Mouse (Mus musculus): ENCODE results near the gene Jade3. TPM values are rescaled to one million over a fixed set of nuclear protein-coding genes. Genes with fewer than 3 reads are reported as not detected.

Gene Jade3
- polyA plus RNA-seq, 1 experiment: 51.8 TPM

DNA sequence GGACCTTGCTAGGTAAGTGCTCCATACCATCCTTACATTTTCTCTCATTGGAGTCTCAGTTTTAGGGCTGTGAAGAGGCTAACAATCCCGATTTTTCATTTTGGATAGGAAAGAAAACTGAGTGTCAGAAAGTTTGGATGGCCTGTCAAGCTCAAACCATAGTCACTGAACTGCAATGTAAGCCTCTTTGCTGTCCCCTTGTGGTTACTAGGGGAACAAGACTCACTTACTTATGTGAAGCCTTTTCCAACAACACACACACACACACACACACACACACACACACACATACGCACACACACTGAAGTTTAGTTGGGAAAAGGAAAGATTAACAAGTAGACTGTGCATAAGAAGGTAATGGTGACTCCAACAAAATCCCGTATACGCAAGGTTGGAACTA, 21.4 kb upstream of the Jade3 start:
- Histone ChIP-seq H3K36me3 (ENCODE audit: control insufficient read depth, insufficient read depth, low read length, poor library complexity, severe bottlenecking) (no peaks in the 10 kb centered on the region), H3K4me3 (ENCODE audit: low read depth, low read length) (no peak overlapping the region), H3K27ac (ENCODE audit: insufficient read depth, low read length) (no peak overlapping the region), H3K9me3 (replicated peaks; ENCODE audit: control insufficient read depth, insufficient read depth, low read length, poor library complexity, severe bottlenecking) (no peaks in the 10 kb centered on the region), H3K9ac (ENCODE audit: low read depth, poor library complexity, severe bottlenecking) (no peak overlapping the region), H3K27me3 (ENCODE audit: control insufficient read depth, insufficient read depth, low read length, poor library complexity, severe bottlenecking) (no peaks in the 10 kb centered on the region), H3K4me1 (ENCODE audit: control insufficient read depth, insufficient read depth, low read length) (no peaks in the 10 kb centered on the region)
- TF ChIP-seq CTCF (IDR thresholded peaks at IDR 0.05; ENCODE audit: low read depth, low read length): no peak
- TF ChIP-seq EP300 (IDR thresholded peaks at IDR 0.05; ENCODE audit: insufficient read depth, low read depth, low read length): no peak
- no peak for TF ChIP-seq POLR2A (IDR thresholded peaks at IDR 0.05; ENCODE audit: insufficient read depth, low read length)

DNA sequence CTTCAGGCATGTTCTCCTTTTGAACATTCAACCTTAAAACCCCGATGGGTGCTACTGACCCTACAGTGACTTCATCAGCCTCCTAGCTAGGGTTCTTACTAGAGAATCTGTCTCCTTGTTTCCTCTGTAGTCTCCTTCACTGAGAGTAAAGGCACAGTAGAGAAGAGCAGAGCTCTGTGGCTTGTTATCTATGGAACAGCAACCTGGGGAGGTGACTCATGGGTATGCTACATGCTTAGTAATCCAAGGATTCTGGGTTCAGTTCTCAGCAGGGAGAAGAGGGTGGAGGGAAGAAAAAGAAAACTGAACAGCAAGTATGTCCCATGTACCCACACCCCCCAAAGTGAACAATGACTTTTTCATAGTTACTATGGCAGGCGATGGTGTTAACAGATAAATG, 18.6 kb upstream of the Jade3 start:
- no peaks in the 10 kb centered on the region for H3K36me3 ChIP-seq (ENCODE audit: control insufficient read depth, insufficient read depth, low read length, poor library complexity, severe bottlenecking)
- H3K9me3 ChIP-seq (replicated peaks; ENCODE audit: control insufficient read depth, insufficient read depth, low read length, poor library complexity, severe bottlenecking): no peaks in the 10 kb centered on the region
- no peak overlapping the region for H3K4me3 ChIP-seq (ENCODE audit: low read depth, low read length)
- no peaks in the 10 kb centered on the region for H3K4me1 ChIP-seq (ENCODE audit: control insufficient read depth, insufficient read depth, low read length)
- H3K27ac ChIP-seq (ENCODE audit: insufficient read depth, low read length): no peak overlapping the region
- TF ChIP-seq EP300 (IDR thresholded peaks at IDR 0.05; ENCODE audit: insufficient read depth, low read depth, low read length): no peak
- TF ChIP-seq POLR2A (IDR thresholded peaks at IDR 0.05; ENCODE audit: insufficient read depth, low read length): no peak
- no peak for TF ChIP-seq CTCF (IDR thresholded peaks at IDR 0.05; ENCODE audit: low read depth, low read length)
- H3K27me3 ChIP-seq (ENCODE audit: control insufficient read depth, insufficient read depth, low read length, poor library complexity, severe bottlenecking): no peaks in the 10 kb centered on the region
- no peak overlapping the region for H3K9ac ChIP-seq (ENCODE audit: low read depth, poor library complexity, severe bottlenecking)

DNA sequence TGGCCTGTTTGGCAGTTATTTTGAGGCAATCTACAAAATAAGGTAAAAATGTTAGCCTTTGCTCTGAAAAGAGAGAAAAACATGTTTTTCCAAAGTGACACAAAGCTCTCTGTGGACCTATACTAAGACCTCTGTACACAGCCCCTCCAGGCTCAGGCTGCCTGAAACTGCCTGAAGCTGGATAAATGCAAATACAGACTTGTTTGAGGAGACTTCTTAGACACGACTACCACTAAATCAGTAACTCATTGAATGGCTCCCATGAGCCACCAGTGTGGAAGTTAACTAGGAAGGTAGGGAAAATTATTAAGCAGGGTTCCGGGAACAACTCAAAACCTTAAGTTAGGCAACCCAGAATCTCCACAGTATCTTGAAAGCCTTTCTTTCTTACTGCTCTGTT, 17.8 kb upstream of the Jade3 start:
- no peaks in the 10 kb centered on the region for H3K9me3 ChIP-seq (replicated peaks; ENCODE audit: control insufficient read depth, insufficient read depth, low read length, poor library complexity, severe bottlenecking)
- no peak overlapping the region for H3K27ac ChIP-seq (ENCODE audit: insufficient read depth, low read length)
- no peak overlapping the region for H3K9ac ChIP-seq (ENCODE audit: low read depth, poor library complexity, severe bottlenecking)
- no peaks in the 10 kb centered on the region for H3K4me1 ChIP-seq (ENCODE audit: control insufficient read depth, insufficient read depth, low read length)
- no peak for TF ChIP-seq POLR2A (IDR thresholded peaks at IDR 0.05; ENCODE audit: insufficient read depth, low read length)
- TF ChIP-seq EP300 (IDR thresholded peaks at IDR 0.05; ENCODE audit: insufficient read depth, low read depth, low read length): no peak
- TF ChIP-seq CTCF (IDR thresholded peaks at IDR 0.05; ENCODE audit: low read depth, low read length): no peak
- no peaks in the 10 kb centered on the region for H3K36me3 ChIP-seq (ENCODE audit: control insufficient read depth, insufficient read depth, low read length, poor library complexity, severe bottlenecking)
- H3K27me3 ChIP-seq (ENCODE audit: control insufficient read depth, insufficient read depth, low read length, poor library complexity, severe bottlenecking): no peaks in the 10 kb centered on the region
- no peak overlapping the region for H3K4me3 ChIP-seq (ENCODE audit: low read depth, low read length)

DNA sequence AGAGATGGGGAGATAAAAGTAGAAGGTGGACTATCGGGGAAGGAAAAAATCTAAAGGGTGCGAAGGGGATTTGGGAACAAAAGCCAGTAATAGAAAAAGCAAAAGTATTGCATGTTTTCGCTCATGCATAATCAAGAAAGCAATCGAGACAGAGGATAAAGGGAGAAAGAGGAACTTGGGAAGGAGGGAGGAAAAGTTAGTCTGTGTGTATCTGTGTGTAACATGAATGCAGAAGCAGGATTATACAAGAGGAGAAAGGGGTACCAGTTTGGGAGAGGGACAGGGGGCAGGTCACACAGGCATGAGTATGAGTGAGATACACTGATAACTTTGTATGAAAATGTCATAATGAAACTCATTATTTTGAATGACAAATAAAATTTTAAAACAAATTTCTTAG, 14.1 kb upstream of the Jade3 start:
- no peaks in the 10 kb centered on the region for H3K27me3 ChIP-seq (ENCODE audit: control insufficient read depth, insufficient read depth, low read length, poor library complexity, severe bottlenecking)
- H3K9me3 ChIP-seq (replicated peaks; ENCODE audit: control insufficient read depth, insufficient read depth, low read length, poor library complexity, severe bottlenecking): no peaks in the 10 kb centered on the region
- no peaks in the 10 kb centered on the region for H3K36me3 ChIP-seq (ENCODE audit: control insufficient read depth, insufficient read depth, low read length, poor library complexity, severe bottlenecking)
- H3K27ac ChIP-seq (ENCODE audit: insufficient read depth, low read length): no peak overlapping the region
- no peaks in the 10 kb centered on the region for H3K4me1 ChIP-seq (ENCODE audit: control insufficient read depth, insufficient read depth, low read length)
- no peak overlapping the region for H3K9ac ChIP-seq (ENCODE audit: low read depth, poor library complexity, severe bottlenecking)
- TF ChIP-seq POLR2A (IDR thresholded peaks at IDR 0.05; ENCODE audit: insufficient read depth, low read length): no peak
- no peak for TF ChIP-seq EP300 (IDR thresholded peaks at IDR 0.05; ENCODE audit: insufficient read depth, low read depth, low read length)
- no peak for TF ChIP-seq CTCF (IDR thresholded peaks at IDR 0.05; ENCODE audit: low read depth, low read length)
- H3K4me3 ChIP-seq (ENCODE audit: low read depth, low read length): no peak overlapping the region

DNA sequence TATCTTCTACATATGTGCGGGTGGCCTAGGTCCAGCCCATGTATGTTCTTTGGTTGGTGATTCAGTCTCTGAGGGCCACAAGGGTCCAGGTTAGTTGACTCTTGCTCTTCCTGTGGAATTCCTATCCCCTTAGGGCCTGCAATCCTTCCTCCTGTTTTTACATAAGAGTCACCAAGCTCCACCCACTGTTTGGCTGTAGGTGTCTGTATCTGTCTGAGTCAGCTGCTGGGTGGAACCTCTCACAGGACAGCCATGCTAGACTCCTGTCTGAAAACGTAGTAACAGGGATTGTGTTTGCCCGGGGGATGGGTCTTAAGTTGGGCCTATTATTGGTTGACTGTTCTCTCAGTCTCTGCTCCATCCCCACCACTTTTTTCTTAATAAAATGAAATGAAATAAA, 13.3 kb upstream of the Jade3 start:
- Histone ChIP-seq H3K9me3 (replicated peaks; ENCODE audit: control insufficient read depth, insufficient read depth, low read length, poor library complexity, severe bottlenecking) (no peaks in the 10 kb centered on the region), H3K27me3 (ENCODE audit: control insufficient read depth, insufficient read depth, low read length, poor library complexity, severe bottlenecking) (no peaks in the 10 kb centered on the region), H3K9ac (ENCODE audit: low read depth, poor library complexity, severe bottlenecking) (no peak overlapping the region), H3K4me1 (ENCODE audit: control insufficient read depth, insufficient read depth, low read length) (no peaks in the 10 kb centered on the region), H3K36me3 (ENCODE audit: control insufficient read depth, insufficient read depth, low read length, poor library complexity, severe bottlenecking) (no peaks in the 10 kb centered on the region), H3K4me3 (ENCODE audit: low read depth, low read length) (no peak overlapping the region), H3K27ac (ENCODE audit: insufficient read depth, low read length) (peak overlapping the region; percentile 74)
- TF ChIP-seq POLR2A (IDR thresholded peaks at IDR 0.05; ENCODE audit: insufficient read depth, low read length): no peak
- TF ChIP-seq EP300 (IDR thresholded peaks at IDR 0.05; ENCODE audit: insufficient read depth, low read depth, low read length): 0 out of 2 replicates have a peak, but pooled peaks have one; percentile 25

DNA sequence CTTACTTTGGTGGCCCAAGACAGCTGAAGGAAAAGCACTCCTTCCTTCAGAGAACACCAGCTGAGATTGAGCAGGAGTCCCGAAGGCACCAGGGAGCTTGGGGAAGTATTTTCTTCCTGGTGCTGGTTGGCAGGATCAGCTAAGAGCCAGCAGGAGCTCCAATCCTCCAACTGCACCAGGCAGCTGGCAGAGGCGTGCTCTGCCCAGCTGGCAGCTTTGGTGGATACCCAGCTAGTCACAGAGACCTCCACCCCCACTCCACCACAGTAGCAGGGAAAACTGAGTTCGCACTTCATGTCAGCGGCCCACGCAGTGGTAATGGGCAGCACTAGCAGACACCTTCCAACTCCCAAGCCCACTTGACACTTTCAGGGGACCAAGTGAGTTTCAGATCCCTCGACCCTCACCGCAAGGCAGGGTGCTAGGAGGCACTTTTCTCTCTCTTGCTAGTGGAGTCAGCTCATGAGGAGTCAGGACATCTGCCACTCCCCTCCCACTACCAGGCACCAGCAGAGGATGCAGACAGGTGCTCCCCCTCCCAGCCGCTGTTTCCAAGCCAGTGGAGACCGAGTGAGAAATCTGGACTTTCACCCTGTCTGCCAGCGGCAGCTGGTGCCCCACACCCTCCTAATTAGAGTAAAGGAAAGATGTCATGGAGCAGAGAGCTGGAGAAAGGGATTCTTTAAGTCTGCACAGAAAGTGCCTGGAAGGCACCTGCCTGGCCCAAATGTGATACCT, 10.4 kb upstream of the Jade3 start:
- Histone ChIP-seq H3K9me3 (replicated peaks; ENCODE audit: control insufficient read depth, insufficient read depth, low read length, poor library complexity, severe bottlenecking) (no peaks in the 10 kb centered on the region), H3K4me3 (ENCODE audit: low read depth, low read length) (peak overlapping the region; percentile 15), H3K27me3 (ENCODE audit: control insufficient read depth, insufficient read depth, low read length, poor library complexity, severe bottlenecking) (no peaks in the 10 kb centered on the region), H3K27ac (ENCODE audit: insufficient read depth, low read length) (no peak overlapping the region), H3K4me1 (ENCODE audit: control insufficient read depth, insufficient read depth, low read length) (no peaks in the 10 kb centered on the region), H3K36me3 (ENCODE audit: control insufficient read depth, insufficient read depth, low read length, poor library complexity, severe bottlenecking) (no peaks in the 10 kb centered on the region), H3K9ac (ENCODE audit: low read depth, poor library complexity, severe bottlenecking) (no peak overlapping the region)
- no peak for TF ChIP-seq POLR2A (IDR thresholded peaks at IDR 0.05; ENCODE audit: insufficient read depth, low read length)
- TF ChIP-seq EP300 (IDR thresholded peaks at IDR 0.05; ENCODE audit: insufficient read depth, low read depth, low read length): no peak
- TF ChIP-seq CTCF (IDR thresholded peaks at IDR 0.05; ENCODE audit: low read depth, low read length): no peak

All from ES-Bruce4 (cell line).